Mouse (Mus musculus) neural tube, embryonic 14.5 days (tissue): ENCODE results near the gene Dll4. TPM values are rescaled to one million over a fixed set of nuclear protein-coding genes. Genes with fewer than 3 reads are reported as not detected.
A peak's percentile ranks its signal among the peaks of the same experiment; 100 is the strongest.

Source experiments
- ATAC-seq: fragments of 200-750 bp; cut with Nextera tagmentation; 2 replicates; pipeline ENCODE4 v1.8.0; 2017; ENCODE audit warnings: low read depth, mild to moderate bottlenecking, moderate TSS enrichment, moderate library complexity
- H3K27ac ChIP-seq: fragments of 300-500 bp; sonication (generic); 2 replicates; pipeline ENCODE4 v1.5.1; 2014; ENCODE audit warnings: low read depth, mild to moderate bottlenecking, control low read depth, low read length, moderate library complexity, mixed read lengths
- H3K27me3 ChIP-seq: fragments of 300-500 bp; sonication (generic); 2 replicates; pipeline ENCODE4 v1.6.1; 2014; ENCODE audit warnings: low read length; ENCODE audit not compliant: control insufficient read depth, insufficient read depth
- H3K36me3 ChIP-seq: fragments of 300-500 bp; sonication (generic); 2 replicates; pipeline ENCODE4 v1.6.1; 2014; ENCODE audit warnings: low read length, mixed read lengths; ENCODE audit not compliant: control insufficient read depth, insufficient read depth
- H3K4me1 ChIP-seq: fragments of 300-500 bp; sonication (generic); 2 replicates; pipeline ENCODE4 v1.6.1; 2014; ENCODE audit warnings: low read length; ENCODE audit not compliant: control insufficient read depth, insufficient read depth
- H3K4me2 ChIP-seq: fragments of 300-500 bp; sonication (generic); 2 replicates; pipeline ENCODE4 v1.6.1; 2014; ENCODE audit warnings: mild to moderate bottlenecking, low read depth, low read length, control low read depth
- H3K4me3 ChIP-seq: fragments of 300-500 bp; sonication (generic); 2 replicates; pipeline ENCODE4 v1.5.1; 2014; ENCODE audit warnings: low read depth, low read length, control low read depth, mixed read lengths
- H3K9ac ChIP-seq: fragments of 300-500 bp; sonication (generic); replicated peaks from 2 replicates; pipeline ENCODE4 v1.6.1; 2014; ENCODE audit warnings: low read depth, mild to moderate bottlenecking, control low read depth, low read length, mixed read lengths
- H3K9me3 ChIP-seq: fragments of 300-500 bp; sonication (generic); 2 replicates; pipeline ENCODE4 v1.6.1; 2016; ENCODE audit warnings: low read length; ENCODE audit not compliant: control insufficient read depth
- WGBS: fragments of 180-500 bp; shearing (Covaris S2); extraction: QIAGEN DNeasy Blood & Tissue Kit; methylation state at CpG from one replicate; pipeline ENCODE4 v1.1.7; 2014; 5-methylcytosine and 5-hydroxymethylcytosine counted together
- polyA plus RNA-seq: library from polyadenylated mRNA; unstranded; fragments of >200 nt; fragmentation: Nextera tagmentation; extraction: Ambion mirVana; gene quantifications from 2 replicates; pipeline ENCODE4 v1.2.1, GENCODE M21; 2014

Gene Dll4
- polyA plus RNA-seq, 1 experiment from 2014 or later = 2.1 TPM

DNA sequence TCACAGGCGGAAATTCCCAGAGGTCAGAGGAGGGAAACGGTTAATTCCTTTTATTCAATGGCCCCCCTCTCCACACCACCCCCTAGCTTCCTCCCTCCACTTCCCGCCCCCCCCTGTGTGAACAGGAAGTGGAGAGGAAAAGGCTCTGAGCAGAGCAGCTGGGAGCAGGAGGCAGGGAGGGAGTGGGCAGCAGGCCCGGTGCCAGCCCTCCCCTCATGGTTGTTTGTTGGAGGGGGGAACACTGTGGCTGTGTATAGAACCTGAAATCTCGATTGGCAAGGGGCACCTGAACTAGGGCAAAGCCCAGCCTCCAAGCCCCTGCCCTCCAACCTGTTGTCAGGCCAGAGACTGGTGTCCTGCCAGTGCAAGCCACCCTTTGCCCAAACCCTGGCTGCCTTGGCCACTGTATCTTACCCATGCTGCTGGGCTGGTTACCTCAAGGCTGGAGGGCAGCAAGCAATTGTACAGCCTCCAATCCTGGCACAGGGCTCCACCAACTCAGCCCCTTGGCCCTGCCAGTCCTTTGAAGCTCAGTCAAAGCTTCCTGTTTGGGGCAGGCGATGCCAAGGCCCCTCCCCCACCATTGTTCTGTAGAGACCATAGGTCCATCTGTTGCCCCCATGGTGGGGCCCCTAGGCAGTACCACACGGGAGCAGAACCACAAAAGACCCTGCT is 24.6 kb upstream of the Dll4 start:
- 30% methylated on average over 7 of the region's 7 CpGs for WGBS
- H3K27ac ChIP-seq = no peak overlapping the region

DNA sequence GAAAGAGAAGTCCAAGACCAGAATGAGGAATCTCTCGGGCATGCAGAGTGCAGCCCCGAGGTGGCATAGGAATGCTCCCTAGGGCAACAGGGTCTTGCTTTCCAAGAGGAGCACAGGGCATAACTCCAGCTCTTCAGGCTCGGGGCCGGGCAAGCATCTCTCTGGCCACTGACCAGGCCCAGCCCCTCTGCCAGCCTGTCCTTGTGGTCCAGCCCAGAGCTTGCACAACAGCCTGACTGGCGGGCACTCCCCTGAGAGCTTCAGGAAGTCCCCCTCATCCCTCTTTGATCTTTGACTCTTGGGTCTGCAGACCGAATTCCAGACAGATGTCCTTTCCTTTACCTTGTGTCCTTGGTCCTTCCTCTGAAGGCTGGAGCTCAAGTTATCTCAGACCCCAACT is 22.7 kb upstream of the Dll4 start:
- no peak overlapping the region for H3K4me3 ChIP-seq
- no peaks in the 10 kb centered on the region for H3K9me3 ChIP-seq
- no peak overlapping the region for H3K4me2 ChIP-seq
- H3K4me1 ChIP-seq = peaks cover 11% of the 10 kb centered on the region
- no peak for ATAC-seq
- H3K36me3 ChIP-seq = peaks cover 12% of the 10 kb centered on the region; the same call in 1 of the 2 replicates
- no peak overlapping the region for H3K9ac ChIP-seq
- H3K27me3 ChIP-seq = no peaks in the 10 kb centered on the region
- WGBS = 71% methylated on average over 6 of the region's 6 CpGs
- H3K27ac ChIP-seq = no peak overlapping the region

More for the DNA sequence above, 24.6 kb upstream of the Dll4 start:
- peak; percentile 41; the same call in 1 of the 2 replicates for ATAC-seq
- Histone ChIP-seq H3K4me2 (0 out of 2 replicates have a peak overlapping the region, but pooled peaks have one; percentile 9), H3K9me3 (no peaks in the 10 kb centered on the region), H3K4me1 (peaks cover 11% of the 10 kb centered on the region), H3K9ac (no peak overlapping the region), H3K27me3 (no peaks in the 10 kb centered on the region), H3K36me3 (peaks cover 25% of the 10 kb centered on the region; the same call in 1 of the 2 replicates), H3K4me3 (no peak overlapping the region)

DNA sequence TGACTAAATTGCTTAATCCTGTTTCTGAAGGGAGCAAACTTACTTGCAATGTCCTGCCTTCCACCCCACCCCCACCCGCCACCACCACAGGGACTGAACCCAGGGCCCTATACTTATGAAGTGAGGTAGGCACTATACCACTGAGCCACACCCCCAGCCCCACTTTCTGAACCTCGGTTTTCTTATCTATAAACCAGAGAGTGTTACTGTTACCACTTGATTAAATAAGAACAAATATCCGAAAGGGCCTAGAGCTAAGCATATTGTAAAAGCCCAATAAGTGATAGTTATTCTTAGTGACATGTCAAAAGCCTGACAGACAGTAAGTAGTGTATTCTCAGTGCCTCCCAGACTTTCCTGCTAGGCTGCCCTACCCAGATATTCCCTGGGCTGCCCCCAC is 21.2 kb upstream of the Dll4 start:
- Histone ChIP-seq H3K9ac (no peak overlapping the region), H3K4me1 (peaks cover 11% of the 10 kb centered on the region), H3K27ac (no peak overlapping the region), H3K27me3 (no peaks in the 10 kb centered on the region; the same call in 1 of the 2 replicates), H3K36me3 (0 out of 2 replicates have a peak, but pooled peaks cover 5% of the 10 kb centered on the region), H3K9me3 (no peaks in the 10 kb centered on the region), H3K4me2 (no peak overlapping the region), H3K4me3 (no peak overlapping the region)
- 60% methylated on average over 3 of the region's 3 CpGs for WGBS
- ATAC-seq = no peak

DNA sequence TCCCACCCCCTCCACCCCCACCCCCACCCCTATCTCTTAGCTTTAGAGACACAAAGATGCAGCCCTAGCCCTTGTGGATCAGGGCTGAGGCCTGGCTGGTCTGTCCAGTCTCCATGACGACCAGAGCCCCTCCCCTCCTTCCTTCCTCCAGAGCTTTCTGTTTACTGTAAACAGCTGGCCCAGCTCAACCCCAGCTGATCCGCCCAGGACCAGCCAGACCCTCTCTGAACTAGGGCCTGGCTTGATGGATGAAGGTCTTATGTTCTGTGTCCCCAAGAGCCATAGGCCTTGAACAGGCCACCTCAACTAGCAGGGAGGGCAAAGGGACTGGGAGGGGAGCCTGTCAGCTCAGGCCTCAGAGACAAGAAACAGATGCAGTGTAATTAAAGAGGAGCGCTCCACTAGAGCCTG is 20.8 kb upstream of the Dll4 start:
- peak; percentile 57; the same call in 1 of the 2 replicates for ATAC-seq
- H3K9ac ChIP-seq = no peak overlapping the region
- WGBS = 17% methylated on average over 3 of the region's 3 CpGs
- no peaks in the 10 kb centered on the region; the same call in 1 of the 2 replicates for H3K27me3 ChIP-seq
- no peak overlapping the region for H3K4me3 ChIP-seq
- H3K4me1 ChIP-seq = peaks cover 8% of the 10 kb centered on the region
- no peak overlapping the region for H3K4me2 ChIP-seq
- H3K27ac ChIP-seq = no peak overlapping the region
- 0 out of 2 replicates have a peak, but pooled peaks cover under 1% of the 10 kb centered on the region for H3K36me3 ChIP-seq
- H3K9me3 ChIP-seq = no peaks in the 10 kb centered on the region

DNA sequence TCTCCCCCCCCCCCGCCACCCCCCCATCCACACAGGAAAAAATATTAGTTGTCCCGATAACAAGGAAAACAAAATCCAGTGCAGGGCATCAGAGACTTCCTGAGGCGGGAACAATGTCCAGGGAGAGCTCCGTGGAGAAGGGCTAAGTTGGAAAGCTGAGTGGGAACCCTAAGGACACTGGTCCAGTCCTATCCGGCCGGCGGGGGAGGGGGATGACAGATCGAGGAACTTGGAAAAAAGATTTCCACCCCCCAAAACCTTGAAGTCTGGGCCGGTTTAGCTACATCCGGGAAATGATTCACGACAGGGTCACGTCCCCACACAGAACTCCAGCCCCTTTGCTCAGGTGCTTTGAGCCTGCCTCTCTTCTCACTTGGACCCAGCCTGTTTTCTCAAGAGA is 14.0 kb upstream of the Dll4 start:
- Histone ChIP-seq H3K4me2 (no peak overlapping the region), H3K4me1 (0 out of 2 replicates have a peak, but pooled peaks cover 3% of the 10 kb centered on the region), H3K27me3 (peaks cover 3% of the 10 kb centered on the region; the same call in 1 of the 2 replicates), H3K36me3 (no peaks in the 10 kb centered on the region), H3K27ac (no peak overlapping the region), H3K4me3 (no peak overlapping the region), H3K9me3 (no peaks in the 10 kb centered on the region), H3K9ac (no peak overlapping the region)
- no peak for ATAC-seq
- 50% methylated on average over 12 of the region's 12 CpGs for WGBS

DNA sequence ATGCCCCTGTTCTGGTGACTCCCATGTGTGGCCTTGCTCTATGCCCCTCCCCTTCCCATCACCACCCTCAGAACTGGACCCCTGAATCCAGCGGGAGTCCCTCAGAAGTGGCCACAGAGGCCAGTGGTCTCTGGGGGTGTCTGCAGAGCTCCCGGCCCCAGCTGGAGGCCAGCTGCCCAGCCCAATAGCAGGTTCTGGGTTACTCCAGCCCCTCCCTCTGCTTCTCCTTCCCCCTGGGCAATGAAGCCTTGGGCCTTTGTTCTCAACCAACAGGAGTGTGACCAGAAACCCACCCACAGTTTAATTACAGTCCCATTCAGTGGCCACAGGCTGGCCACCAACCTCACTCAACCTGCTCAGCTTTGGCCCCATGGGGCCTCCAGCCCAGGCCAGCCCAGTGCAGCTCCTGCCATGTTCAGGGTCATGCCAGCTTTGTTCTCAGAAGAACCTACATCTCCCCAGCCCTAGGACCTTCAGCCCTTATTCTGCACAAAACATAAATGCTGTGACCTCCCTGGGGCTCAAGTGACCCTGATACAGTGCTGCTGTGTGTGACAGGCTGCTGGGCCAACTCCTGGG is 13.1 kb upstream of the Dll4 start:
- no peak for ATAC-seq
- WGBS = 9% methylated on average over 2 of the region's 2 CpGs

DNA sequence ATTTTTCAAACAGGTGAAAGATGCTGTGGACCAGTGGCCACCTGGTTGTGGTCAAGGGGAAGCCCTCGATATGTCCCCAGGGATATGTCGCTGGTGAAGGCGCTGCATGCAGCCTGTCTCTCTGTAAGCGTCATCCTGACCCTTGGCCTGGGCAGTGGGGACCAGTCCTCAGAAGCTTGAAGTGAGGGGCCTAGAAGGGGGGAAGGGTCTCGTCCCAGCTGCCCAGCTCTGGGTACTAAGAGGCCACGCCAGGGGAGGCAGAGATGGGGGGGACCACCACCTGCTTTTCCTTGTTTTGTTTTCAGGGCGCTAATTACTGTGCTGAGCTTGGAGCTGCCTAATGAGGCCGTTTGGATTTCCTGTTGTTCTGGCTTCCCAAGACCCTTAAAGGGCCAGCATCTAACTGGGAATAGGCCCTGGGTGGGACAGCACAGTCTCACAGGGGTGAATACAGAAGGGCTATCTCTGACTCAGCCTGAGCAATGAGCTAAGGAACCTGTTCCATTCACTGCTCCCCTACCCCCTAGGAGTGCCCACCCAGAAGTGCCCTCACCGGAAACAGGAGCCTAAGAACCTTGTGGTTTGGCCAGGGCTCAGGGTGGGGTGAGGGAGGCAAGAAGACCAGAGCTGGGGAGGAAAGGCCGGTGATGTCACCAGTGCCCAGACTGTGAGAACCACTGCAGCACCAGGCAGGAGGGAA is 11.7 kb upstream of the Dll4 start:
- peaks cover 6% of the 10 kb centered on the region; the same call in 1 of the 2 replicates for H3K27me3 ChIP-seq
- no peak; the same call in 1 of the 2 replicates for ATAC-seq
- H3K27ac ChIP-seq = no peak overlapping the region
- 20% methylated on average over 10 of the region's 10 CpGs for WGBS
- no peaks in the 10 kb centered on the region for H3K36me3 ChIP-seq
- H3K4me3 ChIP-seq = no peak overlapping the region
- no peak overlapping the region for H3K9ac ChIP-seq
- H3K9me3 ChIP-seq = no peaks in the 10 kb centered on the region
- H3K4me1 ChIP-seq = 0 out of 2 replicates have a peak, but pooled peaks cover 3% of the 10 kb centered on the region
- no peak overlapping the region for H3K4me2 ChIP-seq

More for the DNA sequence above, 13.1 kb upstream of the Dll4 start:
- no peak overlapping the region for H3K27ac ChIP-seq
- no peaks in the 10 kb centered on the region for H3K36me3 ChIP-seq
- peaks cover 3% of the 10 kb centered on the region; the same call in 1 of the 2 replicates for H3K27me3 ChIP-seq
- no peak overlapping the region for H3K4me2 ChIP-seq
- H3K4me1 ChIP-seq = 0 out of 2 replicates have a peak, but pooled peaks cover 3% of the 10 kb centered on the region
- no peaks in the 10 kb centered on the region for H3K9me3 ChIP-seq
- no peak overlapping the region for H3K4me3 ChIP-seq
- H3K9ac ChIP-seq = no peak overlapping the region

DNA sequence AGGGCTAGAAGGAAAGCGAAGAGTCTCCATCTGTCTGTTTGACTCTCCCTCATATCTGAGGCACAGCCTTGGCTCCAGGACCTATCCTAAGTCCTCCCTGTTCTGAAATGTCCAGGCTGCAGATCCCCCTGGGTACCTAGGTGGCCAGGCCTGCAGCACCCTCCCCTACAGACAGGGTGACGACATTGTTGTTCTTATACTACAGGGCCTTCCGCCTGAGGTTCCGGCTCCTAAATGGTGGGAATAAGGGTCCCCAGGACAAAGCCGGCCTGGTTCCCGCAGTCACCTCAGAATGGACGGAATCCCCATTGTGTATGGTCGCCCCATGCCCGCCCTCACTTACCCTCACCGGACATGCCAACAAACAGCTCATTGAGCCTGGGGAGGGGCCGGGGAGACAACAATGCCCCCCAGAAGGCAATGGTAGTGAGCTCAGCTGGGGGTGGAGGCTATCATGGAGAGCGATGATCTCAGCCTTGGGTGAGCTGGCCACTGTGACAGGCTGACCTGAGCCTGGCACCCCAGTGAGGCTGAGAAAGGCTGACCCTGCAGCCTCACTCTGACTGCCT is 10.8 kb upstream of the Dll4 start:
- H3K27ac ChIP-seq = no peak overlapping the region
- 57% methylated on average over 12 of the region's 12 CpGs for WGBS
- no peak for ATAC-seq
- H3K4me1 ChIP-seq = 0 out of 2 replicates have a peak, but pooled peaks cover 3% of the 10 kb centered on the region
- H3K4me2 ChIP-seq = no peak overlapping the region
- H3K9ac ChIP-seq = no peak overlapping the region
- H3K36me3 ChIP-seq = no peaks in the 10 kb centered on the region
- peaks cover 9% of the 10 kb centered on the region; the same call in 1 of the 2 replicates for H3K27me3 ChIP-seq
- H3K9me3 ChIP-seq = no peaks in the 10 kb centered on the region
- H3K4me3 ChIP-seq = no peak overlapping the region
